Mouse (Mus musculus) telencephalon, adult 2 months (tissue): ENCODE results near the gene Slc16a8.

ENCODE experiments used
- DNase-seq: peaks from one replicate; pipeline ENCODE4 v3.0.0-alpha.2; 2011; ENCODE audit warnings: low read depth, low spot score

Gene Slc16a8

GRCm38 (mm10) chr15:79254661-79255060 lies at the start of gene Slc16a8:
Gene Slc16a8, minus strand, starts transcription at chr15:79254761.
- no peak for DNase-seq

DNA sequence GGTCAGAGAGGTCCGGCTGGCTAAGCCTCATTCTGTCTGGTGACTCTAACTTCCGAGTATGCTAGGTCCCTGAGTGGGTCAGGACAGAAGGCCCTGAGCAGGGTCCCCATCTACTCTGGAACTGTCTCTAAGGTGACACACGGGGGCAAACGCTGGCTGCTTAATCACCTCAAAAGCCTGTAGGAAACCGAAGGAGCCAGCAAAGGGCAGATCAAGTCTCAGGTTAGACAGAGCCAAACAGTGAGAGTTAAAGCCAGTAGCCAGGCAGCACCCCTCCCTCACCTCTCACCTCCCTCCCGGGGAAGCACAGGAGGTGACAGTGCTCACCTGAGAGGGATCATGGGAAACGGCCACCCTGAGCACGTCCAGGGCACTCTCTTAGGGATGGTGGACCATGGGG lies 49.2 kb upstream of the Slc16a8 start:
- DNase-seq: no peak

GRCm38 (mm10) chr15:79299563-79300155 lies 45.1 kb upstream of the Slc16a8 start:
- no peak for DNase-seq

GRCm38 (mm10) chr15:79298553-79298952 lies 44.0 kb upstream of the Slc16a8 start:
- no peak for DNase-seq

GRCm38 (mm10) chr15:79292779-79293178 lies 38.2 kb upstream of the Slc16a8 start:
- DNase-seq: no peak

GRCm38 (mm10) chr15:79290340-79290739 lies 35.8 kb upstream of the Slc16a8 start:
- DNase-seq: no peak

- DNase-seq: no peak
These were observed 34.9 kb upstream of the Slc16a8 start for GRCm38 (mm10) chr15:79289441-79289840.

DNA sequence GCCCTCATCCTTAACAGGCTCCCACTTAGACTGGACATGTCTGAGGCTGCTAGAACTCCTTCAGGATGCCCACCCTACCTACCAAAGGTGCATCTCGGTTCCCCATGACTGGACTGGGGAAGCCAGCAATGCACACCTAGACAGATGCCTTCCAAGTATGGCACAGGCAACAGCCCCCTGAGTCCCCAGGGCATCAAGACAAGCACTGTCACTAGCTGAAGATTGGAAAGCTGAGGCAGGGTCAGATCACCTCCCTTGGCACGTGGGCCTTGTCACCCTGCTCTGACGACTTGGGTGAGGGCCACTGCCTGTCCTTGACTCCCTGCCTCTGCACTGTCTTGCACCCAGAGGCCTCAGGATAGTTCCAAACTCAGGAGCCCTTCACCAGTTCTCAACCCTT lies 33.8 kb upstream of the Slc16a8 start:
- DNase-seq: no peak

DNA sequence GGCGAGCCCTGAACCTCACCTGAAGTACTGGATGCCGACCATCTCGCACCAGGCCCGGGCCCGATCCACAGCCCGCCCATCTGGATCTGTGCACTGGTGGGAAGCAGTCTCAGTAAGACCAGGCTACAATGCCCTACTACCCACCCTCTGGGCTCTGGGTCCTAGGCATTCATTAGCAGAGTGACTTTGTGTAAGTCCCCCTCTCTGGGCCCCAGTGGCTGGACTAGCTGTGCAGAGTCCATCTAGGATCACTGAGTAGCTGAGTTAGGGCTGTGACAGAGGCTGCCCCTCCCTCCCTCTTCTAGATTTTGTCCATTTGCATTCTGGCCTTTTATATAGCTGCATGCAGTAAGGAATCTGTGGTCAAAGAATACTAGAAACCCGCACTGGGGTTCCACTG lies 32.5 kb upstream of the Slc16a8 start:
- no peak for DNase-seq

GRCm38 (mm10) chr15:79286141-79286540 lies 31.6 kb upstream of the Slc16a8 start:
- DNase-seq: no peak

DNA sequence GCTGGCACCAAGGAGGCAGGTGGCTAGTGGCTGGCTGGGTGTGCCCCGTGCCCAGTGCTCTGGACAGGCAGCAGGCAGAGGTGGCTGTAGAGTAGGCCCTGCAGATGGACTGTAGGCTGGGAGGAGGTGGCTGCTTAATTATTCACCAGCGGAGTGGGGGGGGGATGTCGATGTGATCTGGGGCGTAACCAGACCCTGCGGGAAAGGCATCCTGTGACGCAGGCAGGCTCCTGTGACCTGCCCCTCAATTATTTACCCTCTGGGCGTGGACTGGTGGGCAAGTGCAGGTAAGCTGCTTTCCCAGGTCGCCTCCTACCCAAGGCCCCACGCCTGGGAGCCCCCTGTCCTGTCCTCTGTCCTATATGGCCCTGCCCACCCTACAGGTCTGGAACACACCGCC lies 30.8 kb upstream of the Slc16a8 start, which contains the start of gene Baiap2l2:
Gene Baiap2l2 (minus strand): TSS at position 139 of the 400 bp plus-strand sequence.
- no peak for DNase-seq

DNA sequence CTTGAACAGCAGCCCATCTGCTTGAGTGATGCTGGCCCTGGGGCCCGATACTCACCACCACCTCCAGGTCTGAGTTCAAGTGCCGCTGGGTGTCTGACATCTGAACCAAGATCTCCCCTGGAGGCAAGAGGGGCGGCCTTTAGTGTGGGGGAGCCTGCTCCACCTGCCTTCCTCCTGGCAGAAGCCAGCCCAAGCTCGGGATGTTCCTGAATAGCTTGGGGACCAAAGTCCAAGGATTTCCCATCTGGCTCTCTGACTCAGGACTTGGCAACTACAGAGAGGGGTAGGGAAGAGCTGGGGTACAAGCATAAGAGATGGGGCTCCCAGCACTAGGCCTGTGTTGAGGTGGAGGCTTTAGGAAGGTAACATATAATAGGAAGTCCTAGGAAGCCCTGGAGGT lies 28.8 kb upstream of the Slc16a8 start:
- DNase-seq: no peak

- DNase-seq: no peak
These were observed 27.9 kb upstream of the Slc16a8 start for GRCm38 (mm10) chr15:79282434-79282833.

- DNase-seq: no peak
These were observed 26.8 kb upstream of the Slc16a8 start for GRCm38 (mm10) chr15:79281389-79281788.

DNA sequence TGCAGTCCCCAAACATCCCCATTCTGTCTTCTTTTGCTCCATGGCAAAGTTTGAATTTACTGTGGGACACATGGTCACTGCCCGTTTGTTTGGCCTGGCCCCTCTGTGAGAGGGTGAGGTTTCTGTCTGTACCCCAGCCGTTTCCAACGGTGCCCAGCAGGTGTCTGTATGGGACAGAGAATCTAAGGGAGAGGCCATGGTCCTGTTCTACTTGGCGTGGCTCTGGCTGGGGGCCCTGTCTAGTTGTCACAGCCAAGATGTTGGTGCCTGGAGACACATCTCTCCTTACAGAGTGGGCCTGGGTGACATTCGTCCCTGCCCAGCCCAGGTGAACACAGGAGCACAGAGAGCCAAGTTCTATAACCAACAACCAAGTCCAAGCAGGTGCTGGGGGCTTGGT lies 26.3 kb upstream of the Slc16a8 start:
- no peak for DNase-seq

GRCm38 (mm10) chr15:79280209-79280608 lies 25.6 kb upstream of the Slc16a8 start:
- DNase-seq: no peak

GRCm38 (mm10) chr15:79277728-79278127 lies 23.2 kb upstream of the Slc16a8 start:
- no peak for DNase-seq

DNA sequence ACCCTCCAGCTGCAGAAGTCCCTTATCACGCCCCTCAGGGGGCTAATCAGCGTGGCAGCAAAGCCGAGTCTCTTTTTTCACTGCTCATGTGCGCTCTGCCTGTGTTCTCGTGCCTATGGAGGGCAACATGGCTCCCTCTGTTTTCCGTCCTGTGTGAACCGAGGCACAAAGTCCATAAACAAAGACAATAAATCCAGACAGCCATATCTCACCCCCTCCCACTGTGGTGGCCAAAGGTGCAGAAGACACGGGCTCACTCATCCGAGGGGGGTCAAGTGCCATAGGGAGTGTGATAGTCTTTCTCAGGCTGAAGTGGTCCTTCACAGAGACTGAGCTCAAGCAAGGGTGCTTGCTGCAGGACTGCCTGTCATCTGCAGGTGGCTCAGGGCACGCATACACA lies 18.5 kb upstream of the Slc16a8 start:
- no peak for DNase-seq

DNA sequence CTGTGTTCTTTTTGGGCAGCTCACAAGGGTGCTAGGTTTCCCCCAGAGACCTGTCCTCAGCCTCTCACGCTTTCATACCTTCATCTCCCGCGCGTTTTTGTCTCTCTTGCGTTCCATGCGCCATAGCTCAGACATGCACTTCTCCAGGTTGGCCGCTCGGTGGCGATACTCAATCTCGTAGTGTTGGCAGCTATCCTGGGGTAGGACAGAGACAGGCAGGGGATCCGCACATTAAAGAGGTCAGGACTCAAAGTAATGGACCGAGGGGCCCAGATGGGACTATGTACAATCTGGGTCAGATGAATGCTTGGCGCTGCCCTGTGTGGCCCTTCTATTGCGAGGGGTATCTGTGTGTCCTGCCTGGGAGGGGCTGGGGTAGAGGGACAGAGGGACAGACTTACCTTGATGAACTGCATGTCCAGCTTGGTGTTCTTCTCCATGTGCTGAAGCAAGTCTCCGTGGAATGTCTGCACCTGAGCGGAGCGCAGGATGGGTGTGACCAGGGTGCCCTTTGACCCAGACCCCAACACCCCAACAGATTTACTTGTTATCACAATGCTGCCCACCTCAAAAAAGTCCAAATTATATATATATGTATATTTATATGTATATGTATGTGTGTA lies 16.7 kb upstream of the Slc16a8 start:
- no peak for DNase-seq

GRCm38 (mm10) chr15:79270317-79271123 lies 16.0 kb upstream of the Slc16a8 start:
- DNase-seq: no peak

DNA sequence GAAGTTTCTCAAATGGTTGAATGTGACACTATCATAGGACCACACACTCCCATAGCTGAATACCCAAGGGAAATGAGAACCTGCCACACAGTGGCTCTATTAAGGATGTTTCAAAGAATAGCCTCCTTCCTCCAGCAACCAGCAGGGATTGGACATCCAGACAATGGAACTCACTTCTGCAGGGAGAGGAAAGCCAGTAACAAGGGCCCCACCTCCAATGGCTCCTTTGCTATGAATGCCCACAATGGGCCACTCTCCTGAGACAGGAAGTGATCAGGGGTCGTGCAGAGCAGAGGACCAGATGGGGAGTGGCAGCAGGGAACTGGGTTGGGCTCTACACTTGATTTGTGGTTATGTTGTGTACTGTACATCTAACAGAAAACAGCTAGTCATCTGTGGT lies 14.0 kb upstream of the Slc16a8 start:
- no peak for DNase-seq

- no peak for DNase-seq
These were observed 10.8 kb upstream of the Slc16a8 start for GRCm38 (mm10) chr15:79265384-79265783.

- DNase-seq: no peak
These were observed 9.2 kb upstream of the Slc16a8 start for GRCm38 (mm10) chr15:79263726-79264125.
